Mouse (Mus musculus) brown adipose tissue, adult 24 weeks (tissue): ENCODE results near the gene Rps27rt. TPM values are rescaled to one million over a fixed set of nuclear protein-coding genes. Genes with fewer than 3 reads are reported as not detected.
"Not testable (repeated sequence)": the region's sequence is repeated elsewhere in the genome, so short reads cannot be mapped to it uniquely, and the experiment has no call there.

Source experiments
- H3K27ac ChIP-seq: fragments of 200-500 bp; replicated peaks from 2 replicates; pipeline ENCODE4 v1.5.1; 2012; ENCODE audit warnings: low read depth, mild to moderate bottlenecking, low read length
- H3K4me1 ChIP-seq: fragments of 200-500 bp; 2 replicates; pipeline ENCODE4 v1.6.1; 2012; ENCODE audit warnings: low read length, mixed read lengths; ENCODE audit not compliant: control insufficient read depth, insufficient read depth, insufficient read length
- H3K4me3 ChIP-seq: fragments of 200-500 bp; 2 replicates; pipeline ENCODE4 v1.5.1; 2012; ENCODE audit warnings: low read depth, mild to moderate bottlenecking, low read length, moderate library complexity; ENCODE audit not compliant: insufficient read depth
- polyA plus RNA-seq: library from polyadenylated mRNA; stranded (reverse); fragments of >200 nt; gene quantifications from 2 replicates; pipeline ENCODE4 v1.2.4, GENCODE M21; 2012; ENCODE audit not compliant: missing spikeins, insufficient read depth, insufficient read length

Gene Rps27rt
- polyA plus RNA-seq: 705 and 1,225 TPM in 2 replicates

DNA sequence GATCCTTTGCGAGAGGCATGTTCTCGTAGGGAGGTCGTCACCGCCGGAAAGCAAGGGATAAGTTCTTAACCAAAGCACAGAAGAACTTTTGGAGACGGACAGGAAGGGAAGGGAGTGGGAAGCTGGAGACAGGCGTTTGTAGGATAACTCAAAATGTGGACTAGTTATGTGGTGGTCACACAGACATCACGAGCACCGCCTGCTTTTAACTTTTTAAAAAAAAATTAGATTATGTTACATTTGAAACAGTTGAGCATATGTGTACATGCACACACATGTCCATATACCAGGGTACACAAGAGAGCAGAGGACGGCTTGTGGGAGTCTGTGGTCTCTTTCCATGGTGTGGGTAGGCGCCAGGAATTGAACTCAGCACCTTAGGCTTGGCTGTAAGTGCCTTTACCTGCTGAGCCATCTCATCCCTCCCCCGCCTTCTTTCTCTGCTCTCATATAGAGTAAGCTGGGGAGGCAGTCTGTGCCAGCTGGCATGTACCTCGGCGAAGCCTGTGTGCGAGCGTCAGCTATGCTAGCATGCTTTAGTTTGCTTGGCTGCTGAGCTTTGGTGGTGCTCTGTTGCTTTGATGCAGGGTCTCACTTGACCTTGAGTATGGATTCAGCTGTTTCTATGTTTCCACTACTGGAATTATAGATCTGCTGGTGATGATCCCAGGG is at the start of gene Rps27rt:
Gene Rps27rt, minus strand, starts transcription at position 51 of the 672 bp plus-strand sequence.
- no peaks in the 10 kb centered on the region for H3K4me1 ChIP-seq
- no peak within 1 kb of the TSS for H3K27ac ChIP-seq
- no peak within 1 kb of the TSS for H3K4me3 ChIP-seq

DNA sequence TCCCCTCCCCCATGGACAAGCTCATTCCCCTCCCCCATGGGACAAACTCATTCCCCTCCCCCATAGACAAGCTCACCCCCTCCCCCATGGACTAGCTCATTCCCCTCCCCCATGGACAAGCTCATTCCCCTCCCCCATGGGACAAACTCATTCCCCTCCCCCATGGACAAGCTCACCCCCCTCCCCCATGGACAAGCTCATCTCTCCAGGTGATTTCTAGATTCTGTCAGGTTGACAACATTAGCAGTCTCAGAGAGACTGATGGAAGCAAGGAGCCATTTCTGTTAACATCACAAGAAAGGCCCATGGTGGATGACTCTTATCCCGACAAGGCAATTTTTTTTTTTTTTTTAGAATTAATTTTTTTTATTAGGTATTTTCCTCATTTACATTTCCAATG is 48.5 kb upstream of the Rps27rt start:
- not testable (repeated sequence) for H3K4me1 ChIP-seq, H3K4me3 ChIP-seq, H3K27ac ChIP-seq

DNA sequence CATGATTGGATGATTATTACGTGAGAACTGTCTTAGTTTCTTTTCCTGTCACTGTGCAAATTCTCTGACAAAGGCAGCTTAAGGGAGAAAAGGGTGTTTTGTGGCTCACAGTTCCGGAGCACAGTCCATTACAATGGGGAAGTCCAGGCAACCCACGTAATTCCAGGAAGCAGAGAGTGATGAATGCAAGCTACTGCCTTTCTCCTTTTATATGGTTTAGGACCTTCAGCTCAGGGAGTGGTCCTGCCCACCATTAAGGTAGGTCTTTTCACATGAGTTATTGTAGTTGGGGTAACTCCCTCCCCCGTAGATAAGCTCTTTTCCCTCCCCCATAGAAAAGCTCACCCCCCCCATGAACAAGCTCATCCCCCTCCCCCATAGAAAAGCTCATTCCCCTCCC is 48.0 kb upstream of the Rps27rt start:
- Histone ChIP-seq H3K4me3 (no peak overlapping the region), H3K4me1 (no peaks in the 10 kb centered on the region)

DNA sequence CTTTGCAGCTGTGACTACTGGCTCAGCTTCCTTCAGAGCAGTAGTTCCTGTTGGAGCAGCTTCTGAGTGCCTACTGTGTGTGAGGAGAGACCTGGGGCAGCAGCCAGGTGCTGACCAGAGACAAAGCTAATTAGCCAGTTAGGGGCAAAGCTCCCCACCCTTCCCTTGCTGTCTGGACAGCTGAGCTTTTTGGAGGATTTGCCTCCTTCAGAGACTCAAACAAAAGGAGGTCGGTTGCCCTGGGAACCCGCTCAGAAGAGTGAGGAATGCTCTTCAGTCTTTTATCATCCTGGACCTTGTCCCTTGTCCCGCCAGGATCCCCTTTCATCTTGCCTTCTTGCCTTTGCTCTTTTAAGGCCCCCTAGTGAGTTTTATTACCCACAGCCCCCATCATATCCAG is 46.8 kb upstream of the Rps27rt start:
- no peak overlapping the region for H3K27ac ChIP-seq
- H3K4me1 ChIP-seq: no peaks in the 10 kb centered on the region
- no peak overlapping the region for H3K4me3 ChIP-seq

More for the DNA sequence above, 48.0 kb upstream of the Rps27rt start:
- H3K27ac ChIP-seq: no peak overlapping the region

DNA sequence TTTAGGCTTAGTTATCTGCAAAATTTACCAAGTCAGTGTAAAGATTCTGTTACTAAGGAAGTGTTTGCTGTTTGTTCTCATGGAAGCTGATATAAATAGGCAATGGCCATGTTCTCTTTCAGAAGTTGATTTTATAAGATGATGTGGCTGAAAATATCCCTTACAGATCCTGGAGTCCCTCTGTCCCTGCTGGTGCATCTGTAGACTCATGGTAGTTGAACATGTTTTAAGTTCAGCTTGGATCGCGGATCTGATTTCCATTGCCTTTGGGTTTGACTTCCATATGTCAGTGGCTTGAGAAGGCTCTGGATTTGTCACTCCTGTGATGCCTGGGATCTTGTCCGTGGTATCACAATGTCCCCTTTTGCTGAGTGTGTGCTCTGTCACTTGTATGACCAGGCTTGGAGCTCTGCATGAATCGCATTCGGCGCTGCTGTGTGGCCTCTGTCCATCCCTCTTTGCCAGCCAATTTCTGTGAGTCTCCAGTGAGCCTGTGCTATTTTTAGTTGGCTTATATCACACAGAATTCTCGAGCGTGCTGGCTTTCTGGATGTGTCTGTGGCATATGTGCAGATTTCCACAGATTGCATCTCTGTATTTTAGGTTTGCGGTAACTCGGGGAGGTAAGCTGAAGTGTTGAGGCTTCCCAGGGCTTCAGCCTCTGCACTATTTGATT is 41.3 kb upstream of the Rps27rt start:
- H3K4me3 ChIP-seq: no peak overlapping the region
- H3K4me1 ChIP-seq: no peaks in the 10 kb centered on the region
- no peak overlapping the region for H3K27ac ChIP-seq

DNA sequence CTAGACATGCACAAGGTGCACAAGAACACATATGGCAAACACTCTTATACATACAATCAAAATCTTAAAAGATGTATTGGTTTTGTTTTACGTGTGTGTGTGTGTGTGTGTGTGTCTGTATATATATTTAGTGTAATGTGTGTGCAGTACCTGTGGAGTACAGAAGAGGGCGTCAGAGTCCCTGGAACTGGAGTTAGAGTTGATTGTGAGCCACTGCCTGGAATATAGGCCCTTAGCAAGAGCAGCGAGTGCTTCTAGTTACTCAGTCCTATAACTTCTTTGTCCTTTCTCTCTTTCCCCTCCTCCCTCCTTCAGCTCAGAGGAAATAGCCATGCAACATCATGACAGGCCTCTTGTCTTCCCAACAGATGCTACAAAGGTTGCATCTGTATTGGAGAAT is 40.6 kb upstream of the Rps27rt start:
- no peak overlapping the region for H3K4me3 ChIP-seq
- H3K4me1 ChIP-seq: no peaks in the 10 kb centered on the region
- H3K27ac ChIP-seq: no peak overlapping the region

DNA sequence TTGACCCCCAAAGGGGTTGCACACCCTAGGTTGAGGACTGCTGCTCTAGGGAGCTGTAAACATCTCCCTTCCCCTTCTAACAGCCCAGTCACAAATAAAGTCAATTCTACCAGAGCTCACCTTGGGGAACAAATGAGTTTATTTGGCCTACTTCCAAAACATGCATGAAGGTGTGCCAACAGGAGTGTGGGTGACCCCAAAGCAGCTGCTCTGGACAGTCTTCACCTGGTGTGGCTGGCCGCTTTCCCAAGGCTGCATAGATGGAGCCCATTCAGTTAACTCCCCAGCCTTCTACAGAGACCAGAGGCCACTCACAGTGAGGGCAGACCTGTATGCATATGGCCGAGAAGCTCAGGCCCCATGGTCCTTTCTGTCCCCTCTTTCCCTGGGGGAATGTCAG is 38.9 kb upstream of the Rps27rt start:
- Histone ChIP-seq H3K27ac (no peak overlapping the region), H3K4me1 (no peaks in the 10 kb centered on the region), H3K4me3 (no peak overlapping the region)

DNA sequence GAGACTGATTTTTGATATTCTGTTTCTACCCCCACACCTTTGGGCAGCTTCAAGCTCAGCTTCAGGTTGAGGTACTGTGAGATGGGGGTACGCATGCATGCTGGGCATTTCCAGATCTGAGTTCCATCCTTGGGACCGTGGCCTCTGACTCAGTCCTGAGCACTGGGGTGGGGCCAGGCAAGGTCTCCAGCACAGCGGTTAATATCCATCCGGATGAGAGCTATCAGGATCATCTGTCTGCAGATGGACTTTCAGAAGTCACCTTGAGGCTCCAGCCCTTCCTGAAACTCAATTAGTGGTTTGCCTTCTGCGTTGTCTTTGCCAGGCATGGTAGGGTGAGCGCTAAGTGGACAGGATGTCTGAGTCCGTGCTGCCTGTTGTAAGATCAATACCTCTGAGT is 37.6 kb upstream of the Rps27rt start:
- Histone ChIP-seq H3K4me1 (no peaks in the 10 kb centered on the region), H3K27ac (no peak overlapping the region), H3K4me3 (no peak overlapping the region)

DNA sequence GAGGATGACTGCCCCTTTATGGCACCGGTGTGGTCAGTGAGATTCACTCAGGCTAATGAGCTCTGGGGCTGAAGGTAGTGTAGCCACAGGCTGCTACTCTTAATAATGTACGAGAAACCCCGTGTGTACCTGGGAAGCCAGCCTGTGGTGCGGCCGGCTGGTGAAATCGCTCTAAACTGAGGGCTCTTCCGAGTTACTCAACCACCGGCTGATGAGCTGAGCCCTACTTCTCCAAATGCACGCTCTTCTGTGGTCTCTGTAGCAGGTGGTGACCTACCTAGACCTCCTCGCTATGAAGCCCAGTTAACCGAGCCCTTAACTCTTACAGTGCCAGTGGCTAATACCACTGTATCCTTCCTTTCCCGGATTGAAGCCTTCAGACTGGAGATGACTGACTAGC is 29.8 kb upstream of the Rps27rt start:
- no peak overlapping the region for H3K27ac ChIP-seq
- H3K4me1 ChIP-seq: no peaks in the 10 kb centered on the region
- no peak overlapping the region for H3K4me3 ChIP-seq

DNA sequence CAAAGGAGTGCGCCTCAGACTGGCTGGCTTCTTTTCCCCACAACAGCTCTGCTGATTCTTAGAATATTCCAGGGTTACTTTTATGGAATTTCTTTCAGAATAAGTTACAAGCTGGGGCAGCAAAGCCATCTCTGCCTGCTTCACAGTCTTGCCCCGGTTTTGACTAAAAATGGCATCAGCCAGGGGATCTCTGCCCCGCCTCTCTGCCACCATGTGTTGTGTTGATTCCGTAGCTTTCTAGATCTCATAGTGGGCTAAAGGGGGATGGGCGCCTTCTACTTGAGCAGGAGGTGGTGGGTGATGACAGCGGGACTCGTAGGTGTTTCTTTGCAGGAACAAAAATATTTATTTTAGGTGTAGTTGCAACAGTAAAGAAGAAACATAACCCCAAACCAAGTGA is 25.7 kb upstream of the Rps27rt start:
- no peak overlapping the region for H3K4me3 ChIP-seq
- no peak overlapping the region for H3K27ac ChIP-seq
- no peaks in the 10 kb centered on the region for H3K4me1 ChIP-seq

DNA sequence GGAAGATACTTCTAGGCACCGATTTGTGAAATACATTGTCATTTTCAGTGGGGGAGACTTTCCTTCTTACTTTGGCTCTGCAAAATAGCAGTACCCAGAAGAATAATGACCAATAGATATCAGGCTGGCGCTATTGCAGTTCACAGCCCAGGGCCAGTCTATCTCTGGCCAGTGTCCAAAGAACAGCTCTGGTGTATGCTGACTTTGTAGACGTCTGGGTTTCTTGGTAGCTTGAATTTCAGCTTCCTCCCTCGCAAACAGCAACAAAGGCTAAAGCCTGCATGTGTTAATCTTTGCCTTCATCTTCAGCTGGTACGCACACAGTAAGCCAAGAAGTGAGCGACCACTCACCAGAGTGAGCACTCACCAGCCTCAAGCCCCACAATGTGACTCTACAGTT is 25.2 kb upstream of the Rps27rt start:
- no peak overlapping the region for H3K4me3 ChIP-seq

DNA sequence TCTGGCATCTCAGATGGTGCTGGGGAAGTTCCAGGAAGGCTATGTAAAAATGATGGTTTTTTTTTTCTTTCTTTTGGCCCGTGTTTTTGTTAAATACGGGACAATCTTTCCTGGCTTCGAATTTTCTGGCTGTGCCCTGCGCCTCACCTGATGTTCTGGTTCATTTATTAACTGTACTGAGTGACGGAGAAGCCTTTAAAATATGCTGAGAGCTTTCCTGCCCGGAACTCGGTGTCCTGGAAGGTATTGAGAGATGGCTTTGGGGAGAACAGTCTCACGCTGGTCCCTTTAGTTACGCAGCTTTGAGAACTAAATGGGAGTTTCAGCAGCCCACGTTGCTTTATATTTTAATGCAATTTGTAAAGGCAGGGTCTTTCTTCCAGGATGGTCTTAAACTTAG is 22.9 kb upstream of the Rps27rt start:
- Histone ChIP-seq H3K4me3 (no peak overlapping the region), H3K4me1 (no peaks in the 10 kb centered on the region), H3K27ac (no peak overlapping the region)

More for the DNA sequence above, 25.2 kb upstream of the Rps27rt start:
- no peak overlapping the region for H3K27ac ChIP-seq
- no peaks in the 10 kb centered on the region for H3K4me1 ChIP-seq

DNA sequence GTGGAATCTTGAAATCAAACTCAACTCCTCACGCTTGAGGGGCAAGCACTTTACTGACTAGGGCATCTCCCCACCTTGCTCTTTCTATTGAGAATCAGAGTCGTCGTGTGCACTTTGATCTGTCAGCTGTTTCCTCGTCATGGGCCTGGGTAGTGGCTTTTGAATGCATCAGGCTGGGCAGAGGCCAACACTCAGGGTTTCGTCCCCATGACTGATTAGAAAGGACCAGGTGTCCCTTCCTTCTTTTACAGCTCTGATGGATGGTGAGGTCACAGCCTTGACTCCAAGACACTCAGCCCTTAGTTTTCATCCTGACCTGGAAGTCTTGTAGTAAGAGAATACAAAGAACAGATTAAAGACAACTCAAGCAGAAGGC is 17.2 kb upstream of the Rps27rt start:
- H3K27ac ChIP-seq: no peak overlapping the region
- no peak overlapping the region for H3K4me3 ChIP-seq
- H3K4me1 ChIP-seq: no peaks in the 10 kb centered on the region

DNA sequence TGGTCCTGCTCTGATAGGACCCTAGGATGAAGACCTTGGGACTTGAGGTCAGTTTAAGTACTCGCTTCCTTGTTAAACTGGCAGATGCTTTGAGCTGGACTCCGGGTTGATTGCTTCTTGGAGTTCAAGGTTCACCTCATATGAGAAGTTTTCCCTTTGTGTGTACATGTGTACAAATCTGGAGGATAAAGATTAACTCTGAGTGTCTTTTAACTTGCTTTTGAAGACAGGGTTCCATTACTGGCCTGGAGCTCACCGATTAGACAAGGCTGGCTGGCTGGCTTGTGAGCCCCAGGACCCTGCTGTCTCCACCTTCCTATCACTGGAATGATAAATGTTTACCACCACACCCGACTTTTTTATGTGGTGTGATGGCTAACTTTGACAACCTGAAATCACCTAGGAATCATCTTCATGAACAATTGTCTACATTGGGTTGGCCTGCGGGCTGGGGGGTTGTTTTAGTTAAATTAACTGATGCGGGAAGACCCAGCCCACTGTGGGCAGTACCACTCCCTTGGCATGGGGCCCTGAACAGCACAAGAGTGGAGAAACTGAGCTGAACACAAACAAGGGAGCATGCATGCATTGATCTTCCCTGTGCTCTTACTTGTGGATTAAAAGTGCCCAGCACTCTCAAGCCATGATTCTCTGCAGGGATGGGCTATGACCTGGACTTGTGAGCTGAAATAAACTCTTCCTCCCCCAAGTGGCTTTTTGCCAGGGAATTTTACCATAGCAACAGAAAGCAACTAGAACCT is 16.7 kb upstream of the Rps27rt start:
- H3K27ac ChIP-seq: no peak overlapping the region
- H3K4me3 ChIP-seq: no peak overlapping the region
- H3K4me1 ChIP-seq: no peaks in the 10 kb centered on the region

DNA sequence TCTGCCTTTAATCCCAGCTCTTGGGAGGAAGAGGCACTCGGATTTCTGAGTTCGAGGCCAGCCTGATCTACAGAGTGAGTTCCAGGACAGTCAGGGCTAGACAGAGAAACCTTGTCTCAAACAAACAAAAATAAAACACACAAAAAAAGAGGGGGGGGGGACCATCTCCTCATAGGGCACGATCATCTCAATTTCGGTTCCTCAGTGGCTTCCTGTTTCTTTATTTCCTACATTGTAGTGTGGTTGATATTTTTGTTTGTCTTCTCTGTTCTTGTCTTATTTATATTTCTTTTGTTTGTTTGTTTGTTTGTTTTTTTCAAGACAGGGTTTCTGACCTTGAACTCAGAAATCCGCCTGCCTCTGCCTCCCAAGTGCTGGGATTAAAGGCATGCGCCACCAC is 13.9 kb upstream of the Rps27rt start:
- Histone ChIP-seq H3K4me1 (no peaks in the 10 kb centered on the region), H3K27ac (no peak overlapping the region), H3K4me3 (no peak overlapping the region)
